Mouse (Mus musculus) liver, adult 2 months (tissue): ENCODE measurements around the gene Slc5a5.

Experiments used
- CTCF ChIP-seq: fragments of 200-500 bp; IDR thresholded peaks from 2 replicates; pipeline ENCODE4 v1.5.1; 2011; ENCODE audit warnings: low read depth, low read length, control low read depth
- POLR2A ChIP-seq: fragments of 200-500 bp; IDR thresholded peaks from 2 replicates; pipeline ENCODE4 v1.6.1; 2011; ENCODE audit warnings: low read length, control low read depth; ENCODE audit not compliant: insufficient read depth; ENCODE audit errors: extremely low read depth

DNA sequence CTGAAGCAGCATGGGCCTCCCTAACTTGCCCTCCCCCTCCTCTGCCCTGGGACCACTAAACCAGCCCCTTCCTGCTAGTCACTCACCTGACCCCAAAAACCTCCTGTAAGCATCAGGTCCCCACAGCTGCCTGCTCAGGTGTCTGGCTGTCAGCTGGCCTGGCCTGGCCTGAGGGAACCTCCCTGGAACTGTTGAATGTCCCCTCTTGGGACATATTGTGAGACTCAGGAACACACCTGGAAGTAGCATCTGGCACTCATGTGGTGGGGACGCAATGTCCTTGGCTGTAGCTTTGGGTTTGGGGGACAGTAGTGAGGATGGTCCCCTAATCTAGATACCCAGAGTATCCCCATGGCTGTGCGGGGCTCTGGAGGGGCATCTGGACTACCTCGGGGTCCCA, 58.5 kb downstream of the Slc5a5 start:
- TF ChIP-seq CTCF (no peak), POLR2A (no peak)
